Mouse (Mus musculus) splenic B cell, adult 2 months (primary cell): ENCODE data around the gene Usp3.
A peak's percentile ranks its signal among the peaks of the same experiment; 100 is the strongest.

Experiments
- DNase-seq: peaks from one replicate; pipeline ENCODE4 v3.0.0-alpha.2; 2011; ENCODE audit warnings: low read depth, low spot score
- H3K27me3 ChIP-seq: 2 replicates; pipeline ENCODE4 v1.6.1; 2012; ENCODE audit warnings: mild to moderate bottlenecking, low read length, moderate library complexity, mixed read lengths; ENCODE audit not compliant: control insufficient read depth, poor library complexity, insufficient read depth, severe bottlenecking
- H3K36me3 ChIP-seq: 2 replicates; pipeline ENCODE4 v1.6.1; 2012; ENCODE audit warnings: mild to moderate bottlenecking, low read length, moderate library complexity, mixed read lengths; ENCODE audit not compliant: control insufficient read depth, poor library complexity, insufficient read depth, severe bottlenecking

The Usp3 gene

DNA sequence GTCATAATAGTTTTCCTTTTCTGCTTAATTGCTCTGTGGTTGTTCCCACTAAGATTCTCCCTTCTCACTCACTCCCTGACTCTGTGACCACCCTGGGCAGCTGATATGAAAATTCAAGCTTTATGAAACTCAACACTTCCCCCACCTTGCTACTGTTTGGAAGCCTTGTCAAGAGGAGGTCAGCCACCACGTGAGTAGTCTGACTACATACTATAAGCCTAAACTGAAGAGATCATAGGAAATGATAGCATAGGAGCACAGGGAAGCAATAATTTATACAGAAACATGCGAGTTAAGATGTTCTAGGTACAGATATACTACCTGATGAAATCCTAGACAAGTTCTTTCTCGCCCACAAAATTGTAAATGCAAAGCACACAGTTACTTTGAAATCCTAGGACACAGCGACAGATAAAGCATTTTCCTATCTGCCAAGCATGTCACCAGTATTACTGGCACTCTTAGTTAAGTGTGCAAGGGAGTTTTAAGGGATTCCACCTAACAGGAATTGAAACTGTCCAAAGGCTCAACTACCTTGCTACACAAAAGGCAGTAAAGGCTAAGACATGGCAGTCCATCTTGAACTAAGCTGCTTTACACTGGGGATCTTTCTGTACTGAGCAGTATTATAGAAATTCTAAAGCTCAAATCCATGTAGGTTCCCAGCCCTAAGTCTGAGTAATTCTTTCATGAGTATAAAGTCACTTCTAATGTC is 20.8 kb downstream of the Usp3 start:
- Histone ChIP-seq H3K27me3 (no peaks in the 10 kb centered on the region), H3K36me3 (no peaks in the 10 kb centered on the region)
- peak; percentile 41 for DNase-seq

DNA sequence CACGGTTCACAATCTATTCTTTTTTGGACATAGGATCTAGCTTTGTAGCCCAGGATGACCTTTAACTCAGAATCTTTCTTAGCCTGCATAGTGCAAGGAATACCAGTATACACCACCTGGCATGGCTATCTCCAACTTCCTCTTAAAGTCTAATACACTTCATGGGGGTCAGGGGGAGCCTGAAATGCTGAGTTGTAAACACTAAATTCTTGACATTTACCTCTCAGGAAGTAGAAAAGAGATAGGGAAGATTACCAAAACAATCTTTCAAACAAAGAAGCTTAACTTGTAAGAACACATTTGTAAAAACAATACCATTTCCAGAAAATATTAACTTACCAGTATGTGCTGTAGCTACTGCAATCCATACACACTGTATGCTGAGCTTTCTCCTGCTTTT is 30.7 kb downstream of the Usp3 start:
- peak; percentile 8 for DNase-seq
- Histone ChIP-seq H3K27me3 (no peaks in the 10 kb centered on the region), H3K36me3 (peaks cover 3% of the 10 kb centered on the region; the same call in 1 of the 2 replicates)

DNA sequence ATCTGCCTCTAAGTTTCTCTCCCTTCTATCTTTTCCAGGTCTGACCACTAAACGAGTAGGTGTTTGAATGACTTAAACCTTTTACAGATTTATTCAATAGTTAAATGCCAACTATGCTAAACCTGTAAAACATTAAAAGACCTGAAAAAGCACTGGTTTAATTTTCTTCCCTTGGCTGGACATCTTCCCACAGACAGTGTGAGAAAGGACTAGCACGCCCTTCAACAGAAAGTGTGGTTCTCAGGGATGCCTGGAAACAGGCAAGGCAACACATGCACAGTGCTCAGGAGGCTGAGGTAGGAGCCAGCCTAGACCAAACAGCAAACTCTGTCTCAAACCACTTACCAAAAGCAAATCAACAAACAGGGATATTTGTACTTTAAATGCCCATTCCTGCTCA is 31.4 kb downstream of the Usp3 start:
- H3K27me3 ChIP-seq = no peaks in the 10 kb centered on the region
- H3K36me3 ChIP-seq = peaks cover 3% of the 10 kb centered on the region; the same call in 1 of the 2 replicates
- no peak for DNase-seq

DNA sequence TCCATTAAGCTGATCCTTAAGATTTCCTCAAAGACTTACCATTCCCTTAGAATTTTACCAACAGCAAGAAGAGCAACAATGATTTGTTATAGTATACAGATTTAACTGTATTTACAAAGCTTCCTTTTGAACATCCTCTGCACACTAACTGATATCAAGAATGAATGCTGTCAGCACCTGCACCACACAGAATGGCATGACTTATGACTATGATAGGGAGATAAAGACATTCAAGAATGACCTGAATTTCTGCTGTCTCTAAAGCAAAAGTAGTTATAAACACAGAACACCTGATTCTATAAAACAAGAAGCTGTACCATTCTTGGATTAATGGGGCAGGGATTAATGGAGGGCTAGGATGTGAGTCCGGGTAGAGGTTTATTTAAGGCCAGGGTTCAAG is 32.2 kb downstream of the Usp3 start:
- DNase-seq = no peak
- Histone ChIP-seq H3K36me3 (peaks cover 3% of the 10 kb centered on the region; the same call in 1 of the 2 replicates), H3K27me3 (no peaks in the 10 kb centered on the region)

DNA sequence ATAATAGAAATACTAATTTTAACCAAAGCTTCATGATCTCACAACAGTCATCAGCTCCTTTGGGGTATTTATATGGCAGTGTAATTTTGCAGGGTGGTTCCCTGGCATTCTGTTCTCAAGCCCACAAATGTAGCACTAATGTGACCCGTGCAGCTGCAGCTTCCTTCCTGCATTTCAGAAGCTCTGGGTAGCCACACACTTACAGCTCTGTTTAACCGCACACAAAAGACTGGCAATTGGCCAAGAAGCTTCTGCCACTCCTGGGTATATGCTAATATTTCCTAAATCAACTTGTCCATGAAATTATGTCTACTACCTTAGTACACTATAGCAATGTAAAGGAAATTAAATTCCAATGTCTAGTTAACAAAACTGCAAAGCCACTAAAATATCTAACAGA is 32.6 kb downstream of the Usp3 start:
- peak; percentile 35 for DNase-seq
- H3K36me3 ChIP-seq = peaks cover 3% of the 10 kb centered on the region; the same call in 1 of the 2 replicates
- no peaks in the 10 kb centered on the region for H3K27me3 ChIP-seq

DNA sequence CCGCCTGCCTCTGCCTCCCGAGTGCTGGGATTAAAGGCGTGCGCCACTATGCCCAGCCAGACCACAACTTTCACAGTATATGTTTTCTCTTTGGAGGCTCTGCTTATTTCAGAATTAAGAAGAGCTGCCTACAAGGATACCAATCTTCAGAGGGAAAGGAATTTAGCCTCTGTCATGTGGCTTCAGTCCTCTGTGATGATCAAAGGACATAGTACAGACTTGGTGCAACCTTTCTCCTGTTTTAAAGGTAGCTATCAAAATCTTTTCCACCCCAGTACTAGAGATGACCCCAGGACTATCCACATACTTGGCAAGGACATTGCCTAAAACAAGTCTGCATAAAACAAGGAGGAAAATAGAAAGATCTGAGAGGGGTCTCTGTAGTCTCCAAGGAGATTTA is 34.0 kb downstream of the Usp3 start:
- DNase-seq = no peak
- no peaks in the 10 kb centered on the region for H3K27me3 ChIP-seq
- H3K36me3 ChIP-seq = peaks cover 3% of the 10 kb centered on the region; the same call in 1 of the 2 replicates

DNA sequence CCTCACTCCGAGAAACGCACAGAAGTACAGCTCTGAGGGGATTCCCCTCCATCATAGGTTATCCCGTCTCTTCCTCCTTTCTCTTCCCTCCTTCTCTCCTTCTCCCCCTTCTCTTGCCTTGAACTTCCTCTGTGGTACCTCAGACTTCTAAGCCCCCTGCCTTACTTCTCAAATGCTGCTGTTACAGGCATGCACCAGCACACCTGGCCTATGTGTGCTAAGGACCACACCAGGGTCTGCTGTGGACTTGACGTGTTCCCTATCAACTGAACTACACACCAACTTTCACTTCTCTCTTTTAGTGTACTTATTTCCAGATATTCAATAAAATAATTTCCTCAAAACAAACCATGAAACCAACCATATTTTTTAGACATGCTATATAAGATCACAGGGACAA is 50.2 kb downstream of the Usp3 start:
- no peaks in the 10 kb centered on the region for H3K27me3 ChIP-seq
- DNase-seq = peak; percentile 53
- peaks cover 14% of the 10 kb centered on the region for H3K36me3 ChIP-seq

DNA sequence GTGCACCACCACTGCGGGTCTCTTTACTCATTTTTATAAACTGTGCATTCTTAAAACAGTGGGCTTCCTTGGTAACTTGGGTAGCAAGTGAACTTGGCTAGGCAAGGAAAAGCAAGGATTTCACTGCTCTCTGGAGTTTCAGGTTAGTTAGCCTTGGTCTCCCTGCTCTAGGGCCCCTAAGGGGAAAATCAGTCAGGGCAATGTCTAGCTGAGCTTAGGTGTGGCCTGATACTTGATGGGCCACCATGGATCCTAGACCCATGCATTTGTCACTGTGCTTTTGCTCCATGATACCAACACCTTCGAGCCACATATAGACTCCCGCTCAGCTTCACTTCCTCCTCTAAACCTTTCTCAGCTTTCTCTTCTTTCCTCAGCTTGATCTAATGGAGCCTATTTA is 71.3 kb downstream of the Usp3 start:
- Histone ChIP-seq H3K27me3 (no peaks in the 10 kb centered on the region), H3K36me3 (peaks cover 10% of the 10 kb centered on the region)
- DNase-seq = no peak

DNA sequence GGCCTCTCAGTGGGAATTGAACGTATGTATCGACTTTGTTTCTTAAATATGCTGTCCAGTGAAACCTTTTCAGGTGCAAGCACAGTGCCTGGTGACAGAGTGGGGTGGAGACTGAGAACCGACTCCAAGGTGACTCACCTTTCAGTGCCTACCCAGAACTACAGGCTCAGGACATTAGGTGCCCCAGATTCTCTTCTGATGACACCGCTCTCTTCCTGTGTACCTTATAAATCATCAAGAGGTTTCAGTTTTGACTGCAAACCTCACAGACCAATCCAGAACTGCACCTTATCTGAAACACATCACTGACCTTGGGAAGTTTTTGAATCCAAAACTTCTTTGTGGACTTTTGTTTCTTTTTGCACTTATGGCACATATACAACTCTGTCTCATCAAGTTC is 72.6 kb downstream of the Usp3 start:
- H3K36me3 ChIP-seq = peaks cover 12% of the 10 kb centered on the region
- H3K27me3 ChIP-seq = no peaks in the 10 kb centered on the region
- DNase-seq = no peak

DNA sequence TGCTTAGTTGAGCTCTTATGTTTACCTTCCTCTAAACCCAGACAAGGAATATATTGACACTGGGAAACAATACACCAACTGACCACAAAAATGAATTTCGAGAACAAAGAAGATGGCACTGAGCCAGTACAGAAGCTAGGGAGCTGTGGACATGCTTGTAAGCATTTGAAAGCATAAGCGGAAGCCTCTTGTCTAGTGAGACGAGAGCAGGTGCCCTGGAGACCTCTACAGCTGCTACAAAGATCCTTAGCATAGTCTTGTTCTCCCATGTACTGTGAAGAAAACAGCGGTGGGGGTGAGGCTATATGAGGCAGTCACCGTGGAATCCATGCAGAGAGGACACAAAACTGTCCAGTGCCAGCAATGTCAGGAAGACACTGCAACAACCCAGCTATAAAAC is 74.0 kb downstream of the Usp3 start:
- H3K27me3 ChIP-seq = no peaks in the 10 kb centered on the region
- DNase-seq = no peak
- peaks cover 12% of the 10 kb centered on the region for H3K36me3 ChIP-seq

DNA sequence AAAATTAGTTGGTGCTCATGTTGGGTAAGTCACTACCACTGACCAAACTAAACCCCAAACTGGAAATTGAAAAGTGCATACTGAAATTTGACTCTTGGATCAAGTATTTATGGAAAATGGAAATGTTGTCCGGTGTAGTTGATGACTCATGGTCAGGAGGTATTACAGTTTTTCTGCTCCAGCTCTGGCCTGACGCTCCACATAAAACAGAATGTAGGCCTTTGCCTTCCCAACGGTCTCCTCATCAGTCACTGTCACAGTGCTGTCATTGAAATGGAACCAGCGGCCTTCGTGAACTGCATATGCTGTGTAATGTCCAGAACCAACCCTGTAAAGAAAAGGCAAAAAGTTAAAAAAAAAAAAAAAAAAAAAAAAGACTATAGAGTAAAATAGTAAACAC is 74.7 kb downstream of the Usp3 start:
- DNase-seq = no peak
- H3K36me3 ChIP-seq = peaks cover 12% of the 10 kb centered on the region
- no peaks in the 10 kb centered on the region for H3K27me3 ChIP-seq

DNA sequence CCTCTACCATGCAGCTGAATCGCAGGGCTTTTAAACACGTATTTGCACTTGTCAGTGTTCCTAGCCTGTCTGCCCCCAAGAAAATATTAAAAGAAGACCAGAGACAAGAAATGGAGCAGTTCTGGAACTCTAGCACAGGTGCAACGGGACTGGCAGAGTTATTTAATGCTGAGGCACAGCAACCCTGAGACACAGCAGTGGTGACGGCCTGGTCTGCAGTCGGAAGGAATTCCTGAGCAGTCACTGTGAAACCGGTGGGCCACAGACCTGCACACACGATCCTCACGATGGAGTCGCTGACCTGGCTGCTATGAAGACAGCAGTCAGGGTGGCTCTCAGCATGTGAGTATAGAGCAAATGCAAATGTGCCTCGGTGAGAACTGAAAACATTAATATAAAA is 75.2 kb downstream of the Usp3 start:
- DNase-seq = no peak
- H3K27me3 ChIP-seq = no peaks in the 10 kb centered on the region
- H3K36me3 ChIP-seq = peaks cover 12% of the 10 kb centered on the region

DNA sequence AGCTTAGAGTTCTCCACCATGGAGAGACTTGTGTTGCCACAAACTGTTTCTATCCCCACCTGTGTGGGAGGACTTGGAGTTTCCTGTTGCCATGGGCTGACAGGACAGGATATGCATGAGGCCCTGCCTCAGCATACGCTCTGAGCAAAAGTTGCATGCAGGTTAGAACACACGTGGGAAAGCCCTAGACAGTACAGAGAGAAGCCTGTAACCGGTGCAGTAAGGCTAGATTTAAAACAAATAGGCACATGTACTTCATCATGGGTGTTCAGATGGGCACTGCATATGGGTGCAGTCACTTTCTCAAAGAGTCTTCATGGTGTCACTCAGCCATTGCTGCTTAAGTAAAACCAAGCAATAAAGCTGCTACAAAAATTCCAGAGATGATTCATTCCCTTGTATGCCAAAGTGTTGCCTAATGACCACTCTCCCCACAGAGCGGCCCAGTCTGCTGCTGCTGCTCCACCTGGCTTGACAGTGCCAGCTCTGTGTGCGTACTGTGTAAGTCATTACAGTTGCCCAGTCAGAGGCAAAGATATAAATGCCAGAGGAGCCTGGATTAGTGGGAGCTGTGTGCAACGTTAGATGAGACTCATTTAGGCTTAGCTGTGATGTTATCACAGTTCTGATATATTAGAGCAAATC is 76.5 kb downstream of the Usp3 start:
- H3K27me3 ChIP-seq = no peaks in the 10 kb centered on the region
- DNase-seq = no peak
- H3K36me3 ChIP-seq = peaks cover 10% of the 10 kb centered on the region

DNA sequence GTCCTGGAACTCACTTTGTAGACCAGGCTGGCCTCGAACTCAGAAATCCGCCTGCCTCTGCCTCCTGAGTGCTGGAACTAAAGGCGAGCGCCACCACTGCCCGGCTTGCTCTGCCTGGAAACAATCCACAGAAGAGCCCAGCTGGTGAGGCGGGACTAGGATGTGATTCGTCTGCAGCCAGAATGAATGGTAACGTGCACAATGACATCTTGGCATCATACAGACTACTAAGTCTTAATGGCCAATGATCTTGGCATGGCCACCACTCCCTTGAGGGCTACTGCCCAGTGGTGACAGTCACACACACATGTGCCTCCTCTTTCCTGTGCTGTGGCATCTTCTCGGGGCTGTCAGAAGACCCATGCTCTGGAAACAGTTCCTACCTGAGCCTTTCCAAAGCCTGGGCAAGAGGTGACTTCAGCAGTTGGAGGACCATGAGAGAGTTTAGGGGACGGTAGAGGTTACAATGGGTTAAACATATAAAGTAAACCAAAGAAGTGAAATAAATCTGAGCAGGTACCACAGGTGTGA is 77.2 kb downstream of the Usp3 start:
- no peaks in the 10 kb centered on the region for H3K27me3 ChIP-seq
- DNase-seq = no peak
- H3K36me3 ChIP-seq = peaks cover 10% of the 10 kb centered on the region

DNA sequence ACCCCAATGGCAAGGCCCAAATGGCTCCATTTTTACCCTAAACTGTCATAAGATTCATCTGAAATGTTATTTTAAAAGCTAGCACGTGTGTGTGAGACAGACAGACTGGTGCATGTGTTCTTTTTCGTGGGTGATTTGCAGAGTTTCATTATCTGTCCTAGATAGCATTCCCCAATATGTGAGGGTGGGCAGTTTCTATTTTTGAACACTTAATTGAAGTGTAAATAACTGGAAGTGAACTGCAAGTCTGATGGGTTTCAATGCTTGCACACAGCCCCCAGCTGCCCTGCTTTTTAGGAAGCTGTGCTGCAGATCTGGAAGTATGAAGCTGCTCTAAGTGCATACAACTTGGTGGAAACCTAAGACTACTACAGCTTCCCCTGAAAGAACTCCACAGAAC is 77.8 kb downstream of the Usp3 start:
- H3K27me3 ChIP-seq = no peaks in the 10 kb centered on the region
- DNase-seq = no peak

More for the DNA sequence above, 77.8 kb downstream of the Usp3 start:
- H3K36me3 ChIP-seq = peaks cover 10% of the 10 kb centered on the region
